Mouse (Mus musculus) bone marrow macrophage, adult 2 months (primary cell): ENCODE data around the gene Trim41.

Experiments
- CTCF ChIP-seq: IDR thresholded peaks from 2 replicates; pipeline ENCODE4 v1.5.1; 2012; ENCODE audit warnings: low read depth, mild to moderate bottlenecking, low read length, moderate library complexity
- POLR2A ChIP-seq: IDR thresholded peaks from 2 replicates; pipeline ENCODE4 v1.6.1; 2012; ENCODE audit warnings: mild to moderate bottlenecking, low read depth, low read length, borderline replicate concordance

DNA sequence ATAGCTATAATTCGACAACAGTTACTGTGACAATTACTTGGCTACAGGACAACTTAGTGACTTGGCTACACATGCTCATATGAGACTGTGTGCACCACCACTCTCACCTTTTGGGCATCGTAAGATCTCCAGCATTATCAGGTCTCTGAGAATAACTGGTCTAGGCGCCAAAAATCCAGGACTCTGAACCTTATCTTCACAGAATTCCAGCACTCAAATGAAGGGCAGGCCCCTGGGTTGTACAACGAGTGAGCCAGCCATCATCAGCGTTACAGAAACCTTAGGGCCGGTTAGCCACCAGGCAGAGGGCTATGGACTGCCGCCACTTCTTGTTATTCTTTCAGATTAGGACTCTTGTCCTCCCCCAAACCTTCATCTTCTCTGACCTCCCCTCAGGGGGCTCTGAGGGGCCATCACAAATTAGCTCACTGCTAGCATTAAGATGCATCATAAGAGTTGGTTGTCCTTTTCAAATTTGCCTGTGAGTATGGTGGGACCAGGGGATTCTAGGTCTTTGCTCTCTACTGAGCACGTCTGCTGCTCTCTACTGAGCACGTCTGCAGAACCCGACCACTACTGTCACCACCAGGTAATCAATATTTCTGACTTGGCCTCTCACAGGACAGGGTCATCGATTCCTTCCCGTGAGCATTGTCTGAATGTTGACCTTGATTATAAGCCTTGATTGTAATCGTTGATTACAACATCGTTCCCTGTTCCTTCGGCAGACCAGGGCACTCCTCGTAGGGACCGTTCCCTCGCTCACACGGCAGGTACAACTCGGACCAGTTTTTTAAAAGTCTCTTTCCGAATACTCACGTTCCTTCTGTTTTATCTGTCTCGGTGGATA is 35.7 kb upstream of the Trim41 start:
- TF ChIP-seq CTCF (no peak), POLR2A (no peak)
